Mouse (Mus musculus): ENCODE results near the gene BC052040. TPM values are rescaled to one million over a fixed set of nuclear protein-coding genes. Genes with fewer than 3 reads are reported as not detected.

BC052040 gene
- polyA plus RNA-seq, 1 experiment = 4.5 TPM

DNA sequence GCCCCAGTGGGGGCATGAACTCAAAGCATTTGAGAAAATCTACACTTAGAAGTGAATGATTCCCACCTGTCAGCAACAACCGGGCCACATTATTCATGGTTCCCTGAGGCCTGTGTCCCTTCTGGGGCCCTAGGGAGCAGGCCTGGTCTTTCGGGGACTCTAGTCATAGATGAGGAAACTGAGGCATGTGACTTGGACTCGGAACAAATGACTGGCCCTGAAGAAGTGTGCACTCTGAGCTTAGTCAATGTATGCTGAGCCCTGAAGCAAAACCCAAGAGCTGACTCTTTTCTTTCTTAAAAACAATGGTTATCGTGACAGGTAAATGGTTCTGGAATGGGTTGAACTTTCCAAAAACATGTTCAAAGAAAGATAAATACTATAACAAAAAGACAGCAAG lies 38.3 kb upstream of the BC052040 start:
- no peaks in the 10 kb centered on the region for H3K79me2 ChIP-seq (ENCODE audit: control insufficient read depth, insufficient read depth)
- TF ChIP-seq CEBPB (IDR thresholded peaks at IDR 0.05; ENCODE audit: low read depth) (no peak), MAX (IDR thresholded peaks at IDR 0.05) (no peak), MYOG (IDR thresholded peaks at IDR 0.05; ENCODE audit: control insufficient read depth, extremely low read depth, insufficient read length) (no peak), USF1 (IDR thresholded peaks at IDR 0.05; ENCODE audit: low read depth) (no peak), MYOD1 (IDR thresholded peaks at IDR 0.05; ENCODE audit: control insufficient read depth, insufficient read length, low read depth) (no peak), CTCF (IDR thresholded peaks at IDR 0.05; ENCODE audit: control insufficient read depth, insufficient read depth, insufficient read length) (no peak), FOSL1 (IDR thresholded peaks at IDR 0.05; ENCODE audit: insufficient read depth, low read length, poor library complexity, severe bottlenecking) (no peak)
- no peaks in the 10 kb centered on the region for H3K36me3 ChIP-seq (ENCODE audit: control insufficient read depth, insufficient read depth)
- H3K79me3 ChIP-seq (ENCODE audit: low read depth) = no peaks in the 10 kb centered on the region
- H3K27me3 ChIP-seq (ENCODE audit: control insufficient read depth, insufficient read depth, insufficient read length) = no peaks in the 10 kb centered on the region
- H3ac ChIP-seq (ENCODE audit: control insufficient read depth, insufficient read length, low read depth) = no peak overlapping the region
- no peak overlapping the region for H3K4me3 ChIP-seq (ENCODE audit: insufficient read depth, poor library complexity, severe bottlenecking)

- no peaks in the 10 kb centered on the region for H3K79me2 ChIP-seq (ENCODE audit: control insufficient read depth, insufficient read depth)
- no peak overlapping the region for H3ac ChIP-seq (ENCODE audit: control insufficient read depth, insufficient read length, low read depth)
- no peak overlapping the region for H3K4me3 ChIP-seq (ENCODE audit: insufficient read depth, poor library complexity, severe bottlenecking)
- H3K27me3 ChIP-seq (ENCODE audit: control insufficient read depth, insufficient read depth, insufficient read length) = no peaks in the 10 kb centered on the region
- H3K79me3 ChIP-seq (ENCODE audit: low read depth) = no peaks in the 10 kb centered on the region
- no peak for TF ChIP-seq MAX (IDR thresholded peaks at IDR 0.05)
- no peak for TF ChIP-seq USF1 (IDR thresholded peaks at IDR 0.05; ENCODE audit: low read depth)
- no peak for TF ChIP-seq CEBPB (IDR thresholded peaks at IDR 0.05; ENCODE audit: low read depth)
- TF ChIP-seq CTCF (IDR thresholded peaks at IDR 0.05; ENCODE audit: control insufficient read depth, insufficient read depth, insufficient read length) = no peak
- TF ChIP-seq MYOG (IDR thresholded peaks at IDR 0.05; ENCODE audit: control insufficient read depth, extremely low read depth, insufficient read length) = no peak
- no peak for TF ChIP-seq FOSL1 (IDR thresholded peaks at IDR 0.05; ENCODE audit: insufficient read depth, low read length, poor library complexity, severe bottlenecking)
- no peak for TF ChIP-seq MYOD1 (IDR thresholded peaks at IDR 0.05; ENCODE audit: control insufficient read depth, insufficient read length, low read depth)
- H3K36me3 ChIP-seq (ENCODE audit: control insufficient read depth, insufficient read depth) = no peaks in the 10 kb centered on the region
Observed at GRCm38 (mm10) chr2:115551901-115552300, 29.6 kb upstream of the BC052040 start.

DNA sequence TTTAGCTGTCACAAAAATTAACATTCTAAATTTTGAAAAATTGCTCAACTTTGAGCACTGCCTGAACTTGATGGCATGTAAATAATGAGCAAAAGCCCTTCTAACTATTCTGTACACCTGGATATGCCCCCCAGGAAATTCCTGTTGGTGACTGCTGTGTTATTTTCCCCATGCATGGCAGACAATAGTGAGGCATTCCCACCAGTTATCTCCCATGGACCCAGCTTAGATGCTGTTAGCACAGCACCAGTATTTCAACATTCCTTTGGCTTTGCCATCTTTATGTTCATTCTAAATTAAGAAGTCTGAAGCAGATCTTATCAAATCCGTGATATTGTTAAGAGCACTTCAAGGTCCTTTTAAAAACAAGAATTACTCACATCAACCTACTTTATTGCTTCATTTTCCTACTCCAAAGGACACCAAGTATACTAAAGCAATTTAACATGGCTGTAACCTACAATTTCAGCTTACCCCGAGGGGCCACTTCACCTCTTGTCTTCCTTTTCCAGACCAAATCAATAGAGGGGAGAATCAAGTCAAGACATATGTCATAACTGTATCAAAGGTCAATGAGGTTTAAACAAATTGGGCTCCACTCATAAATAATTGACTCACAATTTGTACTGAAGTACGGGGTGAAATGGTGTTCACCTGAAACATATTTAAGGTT lies 19.2 kb upstream of the BC052040 start:
- no peak overlapping the region for H3ac ChIP-seq (ENCODE audit: control insufficient read depth, insufficient read length, low read depth)
- TF ChIP-seq USF1 (IDR thresholded peaks at IDR 0.05; ENCODE audit: low read depth) = no peak
- no peak for TF ChIP-seq CEBPB (IDR thresholded peaks at IDR 0.05; ENCODE audit: low read depth)
- no peak for TF ChIP-seq MAX (IDR thresholded peaks at IDR 0.05)
- no peak for TF ChIP-seq CTCF (IDR thresholded peaks at IDR 0.05; ENCODE audit: control insufficient read depth, insufficient read depth, insufficient read length)
- TF ChIP-seq MYOD1 (IDR thresholded peaks at IDR 0.05; ENCODE audit: control insufficient read depth, insufficient read length, low read depth) = no peak
- TF ChIP-seq MYOG (IDR thresholded peaks at IDR 0.05; ENCODE audit: control insufficient read depth, extremely low read depth, insufficient read length) = no peak
- no peak for TF ChIP-seq FOSL1 (IDR thresholded peaks at IDR 0.05; ENCODE audit: insufficient read depth, low read length, poor library complexity, severe bottlenecking)
- no peaks in the 10 kb centered on the region for H3K27me3 ChIP-seq (ENCODE audit: control insufficient read depth, insufficient read depth, insufficient read length)
- H3K79me3 ChIP-seq (ENCODE audit: low read depth) = no peaks in the 10 kb centered on the region
- H3K79me2 ChIP-seq (ENCODE audit: control insufficient read depth, insufficient read depth) = no peaks in the 10 kb centered on the region
- no peak overlapping the region for H3K4me3 ChIP-seq (ENCODE audit: insufficient read depth, poor library complexity, severe bottlenecking)
- no peaks in the 10 kb centered on the region for H3K36me3 ChIP-seq (ENCODE audit: control insufficient read depth, insufficient read depth)

DNA sequence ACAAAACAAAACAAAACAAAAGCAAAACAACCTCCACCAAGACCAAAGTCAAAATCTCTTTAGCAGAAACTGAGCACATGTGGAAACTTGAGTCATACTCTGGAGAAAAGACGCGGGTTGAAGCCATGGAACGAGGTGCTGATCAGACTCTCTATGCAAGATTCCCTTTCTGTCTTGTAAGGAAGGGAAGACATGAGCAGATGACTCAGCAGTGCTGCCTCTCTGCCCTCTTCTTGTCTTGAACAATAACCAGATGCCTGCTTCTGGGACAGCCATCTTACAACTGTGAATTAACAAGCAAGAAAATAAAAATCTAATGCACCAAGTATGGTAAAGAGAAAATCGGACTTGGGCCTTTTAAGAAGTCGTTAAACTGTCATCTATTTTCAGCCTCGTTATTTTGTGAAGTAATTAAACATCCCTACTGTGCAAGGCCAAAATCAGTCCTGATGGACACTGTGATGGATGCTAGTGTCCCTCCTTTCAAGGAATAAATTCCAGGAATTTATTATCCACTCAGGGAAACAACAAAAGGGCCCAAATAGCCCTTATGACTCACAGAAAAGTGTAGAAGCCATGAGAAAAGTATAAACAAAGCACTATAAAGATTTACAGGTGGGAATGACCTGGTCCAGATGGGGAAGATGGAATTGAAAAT lies 18.0 kb upstream of the BC052040 start:
- H3K36me3 ChIP-seq (ENCODE audit: control insufficient read depth, insufficient read depth) = no peaks in the 10 kb centered on the region
- H3K4me3 ChIP-seq (ENCODE audit: insufficient read depth, poor library complexity, severe bottlenecking) = no peak overlapping the region
- H3K79me3 ChIP-seq (ENCODE audit: low read depth) = no peaks in the 10 kb centered on the region
- no peak overlapping the region for H3ac ChIP-seq (ENCODE audit: control insufficient read depth, insufficient read length, low read depth)
- no peaks in the 10 kb centered on the region for H3K79me2 ChIP-seq (ENCODE audit: control insufficient read depth, insufficient read depth)
- H3K27me3 ChIP-seq (ENCODE audit: control insufficient read depth, insufficient read depth, insufficient read length) = no peaks in the 10 kb centered on the region
- no peak for TF ChIP-seq MYOD1 (IDR thresholded peaks at IDR 0.05; ENCODE audit: control insufficient read depth, insufficient read length, low read depth)
- no peak for TF ChIP-seq FOSL1 (IDR thresholded peaks at IDR 0.05; ENCODE audit: insufficient read depth, low read length, poor library complexity, severe bottlenecking)

- no peaks in the 10 kb centered on the region for H3K79me2 ChIP-seq (ENCODE audit: control insufficient read depth, insufficient read depth)
- H3K79me3 ChIP-seq (ENCODE audit: low read depth) = no peaks in the 10 kb centered on the region
- no peak for TF ChIP-seq CTCF (IDR thresholded peaks at IDR 0.05; ENCODE audit: control insufficient read depth, insufficient read depth, insufficient read length)
- TF ChIP-seq FOSL1 (IDR thresholded peaks at IDR 0.05; ENCODE audit: insufficient read depth, low read length, poor library complexity, severe bottlenecking) = no peak
- TF ChIP-seq MYOG (IDR thresholded peaks at IDR 0.05; ENCODE audit: control insufficient read depth, extremely low read depth, insufficient read length) = no peak
- TF ChIP-seq MAX (IDR thresholded peaks at IDR 0.05) = no peak
- TF ChIP-seq MYOD1 (IDR thresholded peaks at IDR 0.05; ENCODE audit: control insufficient read depth, insufficient read length, low read depth) = no peak
- no peak for TF ChIP-seq CEBPB (IDR thresholded peaks at IDR 0.05; ENCODE audit: low read depth)
- TF ChIP-seq USF1 (IDR thresholded peaks at IDR 0.05; ENCODE audit: low read depth) = no peak
- H3ac ChIP-seq (ENCODE audit: control insufficient read depth, insufficient read length, low read depth) = no peak overlapping the region
- H3K4me3 ChIP-seq (ENCODE audit: insufficient read depth, poor library complexity, severe bottlenecking) = no peak overlapping the region
- no peaks in the 10 kb centered on the region for H3K27me3 ChIP-seq (ENCODE audit: control insufficient read depth, insufficient read depth, insufficient read length)
- H3K36me3 ChIP-seq (ENCODE audit: control insufficient read depth, insufficient read depth) = no peaks in the 10 kb centered on the region
Observed at GRCm38 (mm10) chr2:115571996-115572395, 9.5 kb upstream of the BC052040 start.
